Mouse (Mus musculus) testis, adult 2 months (tissue): Measurements from ENCODE around the gene Myh13.

Experiments
- CTCF ChIP-seq: fragments of 200-500 bp; IDR thresholded peaks from 2 replicates; pipeline ENCODE4 v1.5.1; 2012; ENCODE audit warnings: low read depth, mild to moderate bottlenecking, inconsistent platforms, low read length, moderate library complexity; ENCODE audit not compliant: control insufficient read depth, insufficient read depth, insufficient replicate concordance
- POLR2A ChIP-seq: fragments of 200-500 bp; IDR thresholded peaks from 2 replicates; pipeline ENCODE4 v1.6.1; 2012; ENCODE audit warnings: low read depth, mild to moderate bottlenecking, inconsistent platforms, low read length, moderate library complexity; ENCODE audit not compliant: control insufficient read depth

GRCm38 (mm10) chr11:67321358-67321757 is at the start of gene Myh13:
- TF ChIP-seq POLR2A, result no peak
- no peak for TF ChIP-seq CTCF
